Mouse (Mus musculus) heart, adult 2 months (tissue): ENCODE results near the gene Gm20517. TPM values are rescaled to one million over a fixed set of nuclear protein-coding genes. Genes with fewer than 3 reads are reported as not detected.

ENCODE experiments used
- DNase-seq, 2 experiments: peaks; one replicate each; pipeline ENCODE4 v3.0.0; 2021
- H3K27ac ChIP-seq: fragments of 200-600 bp; 2 replicates; pipeline ENCODE4 v1.8.1; 2022
- H3K27me3 ChIP-seq: fragments of 200-500 bp; 2 replicates; pipeline ENCODE4 v1.6.1; 2012; ENCODE audit warnings: mild to moderate bottlenecking, low read length, inconsistent platforms, mixed read lengths; ENCODE audit not compliant: control insufficient read depth, insufficient read depth
- H3K36me3 ChIP-seq: fragments of 200-500 bp; 2 replicates; pipeline ENCODE4 v1.6.1; 2012; ENCODE audit warnings: low read length, inconsistent platforms; ENCODE audit not compliant: control insufficient read depth, insufficient read depth
- H3K4me1 ChIP-seq: fragments of 200-500 bp; 2 replicates; pipeline ENCODE4 v1.6.1; 2011; ENCODE audit warnings: low read length; ENCODE audit not compliant: control insufficient read depth, insufficient read depth
- H3K4me3 ChIP-seq: fragments of 200-600 bp; 2 replicates; pipeline ENCODE4 v1.8.1; 2022
- H3K79me2 ChIP-seq: fragments of 200-500 bp; replicated peaks from 2 replicates; pipeline ENCODE4 v1.6.1; 2012; ENCODE audit warnings: mild to moderate bottlenecking, inconsistent platforms, low read length, moderate library complexity, mixed read lengths; ENCODE audit not compliant: control insufficient read depth, insufficient read depth
- H3K9ac ChIP-seq: fragments of 200-500 bp; 2 replicates; pipeline ENCODE4 v1.6.1; 2012; ENCODE audit warnings: low read depth, mild to moderate bottlenecking, control low read depth, inconsistent platforms, low read length, mixed read lengths
- CTCF ChIP-seq: fragments of 200-600 bp; IDR thresholded peaks from 2 replicates; pipeline ENCODE4 v1.8.1; 2022; ENCODE audit warnings: antibody characterized with exemption, mild to moderate bottlenecking, moderate library complexity
- EP300 ChIP-seq: fragments of 200-500 bp; IDR thresholded peaks from 2 replicates; pipeline ENCODE4 v1.6.1; 2011; ENCODE audit warnings: low read depth, low read length, control low read depth; ENCODE audit not compliant: insufficient read depth
- POLR2A ChIP-seq: fragments of 200-500 bp; IDR thresholded peaks from 2 replicates; pipeline ENCODE4 v1.6.1; 2011; ENCODE audit warnings: mild to moderate bottlenecking, low read depth, low read length, control low read depth; ENCODE audit not compliant: insufficient read depth
- WGBS: fragments of 180-500 bp; shearing (Covaris S2); methylation state at CpG from one replicate; pipeline ENCODE4 v1.1.7; 2018; 5-methylcytosine and 5-hydroxymethylcytosine counted together
- intact Hi-C: fragments of 180-260 bp; cut with DNase I; formaldehyde crosslinking; loops from one replicate; pipeline ENCODE4 v1.15.1; 2025
- polyA plus RNA-seq: library from polyadenylated mRNA; depleted of rRNA; stranded (reverse); fragments of >200 nt; gene quantifications from 2 replicates; pipeline ENCODE4 v1.2.3, GENCODE M21; 2012; rRNA removed
- total RNA-seq, 2 experiments: library from RNA; stranded (reverse); gene quantifications; 2 replicates each; pipeline ENCODE4 v1.2.3; 2021

Gm20517 gene
- total and polyA plus RNA-seq, 3 experiments = 0.27 to 2.8 (median 2.8) TPM

GRCm38 (mm10) chr17:47712889-47713571 is 101.6 kb downstream of the Gm20517 start:
- DNase-seq = no peak
- Histone ChIP-seq H3K9ac (no peak overlapping the region), H3K4me3 (no peak overlapping the region), H3K27ac (no peak overlapping the region), H3K79me2 (no peaks in the 10 kb centered on the region), H3K4me1 (no peaks in the 10 kb centered on the region), H3K36me3 (no peaks in the 10 kb centered on the region), H3K27me3 (no peaks in the 10 kb centered on the region)
- TF ChIP-seq EP300 (no peak), CTCF (no peak), POLR2A (no peak)
- 62% methylated on average over 9 of the region's 22 CpGs for WGBS
- intact Hi-C loops = no loop called here

GRCm38 (mm10) chr17:47715037-47715436 is 103.6 kb downstream of the Gm20517 start:
- intact Hi-C loops = no loop called here
- Histone ChIP-seq H3K27me3 (no peaks in the 10 kb centered on the region), H3K27ac (no peak overlapping the region), H3K79me2 (no peaks in the 10 kb centered on the region), H3K4me3 (no peak overlapping the region), H3K9ac (no peak overlapping the region), H3K36me3 (no peaks in the 10 kb centered on the region), H3K4me1 (no peaks in the 10 kb centered on the region)
- WGBS = 47% methylated on average over 3 of the region's 3 CpGs
- TF ChIP-seq EP300 (no peak), CTCF (no peak), POLR2A (no peak)
- DNase-seq = no peak

- Histone ChIP-seq H3K27me3 (no peaks in the 10 kb centered on the region), H3K36me3 (no peaks in the 10 kb centered on the region), H3K79me2 (no peaks in the 10 kb centered on the region), H3K27ac (no peak overlapping the region), H3K4me1 (no peaks in the 10 kb centered on the region), H3K9ac (no peak overlapping the region), H3K4me3 (no peak overlapping the region)
- 11% methylated on average over 4 of the region's 4 CpGs for whole genome bisulfite sequencing
- intact Hi-C loops = no loop called here
- no peak for TF ChIP-seq POLR2A
- DNase-seq = no peak
These were observed 109.8 kb downstream of the Gm20517 start for GRCm38 (mm10) chr17:47721183-47721582.

- DNase-seq = no peak
- Histone ChIP-seq H3K36me3 (no peaks in the 10 kb centered on the region), H3K4me3 (no peak within 1 kb of the TSS), H3K27me3 (no peaks in the 10 kb centered on the region), H3K79me2 (no peaks in the 10 kb centered on the region), H3K4me1 (no peaks in the 10 kb centered on the region), H3K9ac (no peak within 1 kb of the TSS), H3K27ac (no peak within 1 kb of the TSS)
- intact Hi-C loops = no loop called here
- WGBS = 78% methylated on average over 11 of the region's 11 CpGs
- TF ChIP-seq EP300 (no peak), POLR2A (no peak), CTCF (no peak)
These were observed 115.2 kb downstream of the Gm20517 start, which contains the start of gene Pgc for GRCm38 (mm10) chr17:47726566-47726965. Gene Pgc (plus strand): TSS chr17:47726842.

GRCm38 (mm10) chr17:47730633-47731575 is 119.5 kb downstream of the Gm20517 start:
- Histone ChIP-seq H3K27ac (no peak overlapping the region), H3K27me3 (no peaks in the 10 kb centered on the region), H3K4me1 (no peaks in the 10 kb centered on the region), H3K4me3 (no peak overlapping the region), H3K9ac (no peak overlapping the region), H3K36me3 (no peaks in the 10 kb centered on the region), H3K79me2 (no peaks in the 10 kb centered on the region)
- WGBS = 53% methylated on average over 24 of the region's 24 CpGs
- no peak for DNase-seq
- intact Hi-C loops = no loop called here
- TF ChIP-seq POLR2A (no peak), EP300 (no peak), CTCF (0 out of 2 replicates have a peak, but pooled peaks have one; percentile 7)

Other genes with a start within 250 kb of the Gm20517 start
- 10 to 100 TPM; 18.2 to 22.5 TPM for gene Mrps10, start 242.7 kb upstream of the Gm20517 start, total RNA-seq
- gene Mrps10, start 242.7 kb upstream of the Gm20517 start, polyA plus RNA-seq = 19.9 and 25.9 TPM in 2 replicates
- gene Guca1b, start 226.2 kb upstream of the Gm20517 start, total RNA-seq = under 1 TPM; 0.23 to 0.43 TPM
- gene Guca1b, start 226.2 kb upstream of the Gm20517 start, polyA plus RNA-seq = 0.86 and 1.1 TPM in 2 replicates
- gene Guca1a, start 211.0 kb upstream of the Gm20517 start, total RNA-seq = under 1 TPM; 0.34 to 0.39 TPM
- gene Guca1a, start 211.0 kb upstream of the Gm20517 start, polyA plus RNA-seq = 0.55 and 0.61 TPM in 2 replicates
- gene AI661453, start 175.0 kb upstream of the Gm20517 start, total RNA-seq = 1 to 10 TPM; 1.2 to 1.4 TPM
- 0.64 and 1.00 TPM in 2 replicates for gene AI661453, start 175.0 kb upstream of the Gm20517 start, polyA plus RNA-seq
- not detected for gene 1700001C19Rik, start 174.2 kb upstream of the Gm20517 start, total RNA-seq
- gene 1700001C19Rik, start 174.2 kb upstream of the Gm20517 start, polyA plus RNA-seq = 0.44 and 0.76 TPM in 2 replicates
- 10 to 100 TPM; 10.8 to 12.5 TPM for gene Taf8, start 109.3 kb upstream of the Gm20517 start, total RNA-seq
- 14.2 and 21.0 TPM in 2 replicates for gene Taf8, start 109.3 kb upstream of the Gm20517 start, polyA plus RNA-seq
- gene Ccnd3, start 106.5 kb upstream of the Gm20517 start, total RNA-seq = 10 to 100 TPM; 75.9 to 83.7 TPM
- gene Ccnd3, start 106.5 kb upstream of the Gm20517 start, polyA plus RNA-seq = 75.1 and 77.5 TPM in 2 replicates
- gene Bysl, start 97 bp upstream of the Gm20517 start, total RNA-seq = 10 to 100 TPM; 15.7 to 15.9 TPM
- 13.2 and 15.6 TPM in 2 replicates for gene Bysl, start 97 bp upstream of the Gm20517 start, polyA plus RNA-seq
- 10 to 100 TPM; 13.5 to 15.0 TPM for gene Med20, start within 50 bp of the Gm20517 start, total RNA-seq
- 17.4 and 25.1 TPM in 2 replicates for gene Med20, start within 50 bp of the Gm20517 start, polyA plus RNA-seq
- 1 to 10 TPM; 3.4 to 3.6 TPM for gene Usp49, start 19.1 kb downstream of the Gm20517 start, total RNA-seq
- gene Usp49, start 19.1 kb downstream of the Gm20517 start, polyA plus RNA-seq = 2.9 and 3.6 TPM in 2 replicates
- 100 to 1,000 TPM; 113 to 125 TPM for gene Tomm6, start 76.8 kb downstream of the Gm20517 start, total RNA-seq
- 53.9 and 68.1 TPM in 2 replicates for gene Tomm6, start 76.8 kb downstream of the Gm20517 start, polyA plus RNA-seq
- gene Frs3, start 77.4 kb downstream of the Gm20517 start, total RNA-seq = 1 to 10 TPM; 4.8 to 5.2 TPM
- gene Frs3, start 77.4 kb downstream of the Gm20517 start, polyA plus RNA-seq = 10.8 and 11.7 TPM in 2 replicates
- under 1 TPM; 0.78 to 0.89 TPM for gene Gm21981, start 82.9 kb downstream of the Gm20517 start, total RNA-seq
- gene Gm21981, start 82.9 kb downstream of the Gm20517 start, polyA plus RNA-seq = 0.73 and 1.2 TPM in 2 replicates
- gene Prickle4, start 83.1 kb downstream of the Gm20517 start, total RNA-seq = 1 to 10 TPM; 3.7 to 3.9 TPM
- 4.0 and 8.3 TPM in 2 replicates for gene Prickle4, start 83.1 kb downstream of the Gm20517 start, polyA plus RNA-seq
- not detected for gene Pgc, start 115.3 kb downstream of the Gm20517 start, total RNA-seq
- gene Pgc, start 115.3 kb downstream of the Gm20517 start, polyA plus RNA-seq = 0.59 TPM in 2 replicates
- 10 to 100 TPM; 36.8 to 42.7 TPM for gene Tfeb, start 125.4 kb downstream of the Gm20517 start, total RNA-seq
- gene Tfeb, start 125.4 kb downstream of the Gm20517 start, polyA plus RNA-seq = 33.5 and 35.1 TPM in 2 replicates
- gene Mdfi, start 223.1 kb downstream of the Gm20517 start, total RNA-seq = 1 to 10 TPM; 1.8 to 2.0 TPM
- gene Mdfi, start 223.1 kb downstream of the Gm20517 start, polyA plus RNA-seq = 9.6 and 11.1 TPM in 2 replicates